Mouse (Mus musculus) gastrocnemius, postnatal 10 days (tissue): ENCODE measurements around the gene Trabd2b. TPM values are rescaled to one million over a fixed set of nuclear protein-coding genes. Genes with fewer than 3 reads are reported as not detected.

ENCODE experiments used
- DNase-seq: peaks from one replicate; pipeline ENCODE4 v3.0.0; 2021; ENCODE audit warnings: mixed read lengths
- long read RNA-seq, 2 experiments: library from polyadenylated mRNA; stranded (forward); transcript quantifications; one replicate each; pipeline ENCODE4 v2.0.0; 2021
- total RNA-seq, 2 experiments: library from RNA; stranded (reverse); gene quantifications; 2 replicates each; pipeline ENCODE4 v1.2.3; 2021

Gene Trabd2b
- total RNA-seq: 1 to 10 TPM; 2.7 to 2.8 TPM
- long read RNA-seq, experiment 1, full-length matches to known transcripts: 3 of 3 reads
- long read RNA-seq, experiment 1, partial matches to known transcripts: 0 of 3 reads
- long read RNA-seq, experiment 1, other reads (novel, unspliced or antisense): 0 of 3 reads
- long read RNA-seq, experiment 2, full-length matches to known transcripts: 1 of 2 reads
- long read RNA-seq, experiment 2, partial matches to known transcripts: 0 of 2 reads
- long read RNA-seq, experiment 2, other reads (novel, unspliced or antisense): 1 of 2 reads

- DNase-seq: peak; percentile 24
Observed at GRCm38 (mm10) chr4:114406355-114407101, at the start of gene Trabd2b. Gene Trabd2b (plus strand): TSS chr4:114406724.

- DNase-seq: no peak
Observed at GRCm38 (mm10) chr4:114357420-114357819, 49.1 kb upstream of the Trabd2b start.

DNA sequence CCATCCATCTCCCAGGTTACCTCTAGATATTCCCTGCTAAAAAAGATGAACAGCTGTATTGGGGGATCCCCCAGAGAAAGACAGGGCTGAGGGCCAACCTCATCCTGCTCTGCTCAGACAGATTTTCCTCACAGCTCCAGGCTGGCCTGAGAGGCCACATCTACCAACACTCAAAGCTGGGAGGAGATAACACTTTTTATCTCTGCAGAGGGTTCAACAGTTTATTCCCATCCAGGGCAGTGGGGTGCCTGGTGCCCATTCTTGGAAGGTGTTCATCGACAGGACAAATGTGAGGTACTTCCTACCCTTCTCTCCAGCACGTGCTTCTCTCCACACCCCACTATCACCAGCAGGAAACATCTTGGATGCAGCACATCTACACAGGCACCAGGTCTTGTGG is 47.6 kb upstream of the Trabd2b start:
- no peak for DNase-seq

DNA sequence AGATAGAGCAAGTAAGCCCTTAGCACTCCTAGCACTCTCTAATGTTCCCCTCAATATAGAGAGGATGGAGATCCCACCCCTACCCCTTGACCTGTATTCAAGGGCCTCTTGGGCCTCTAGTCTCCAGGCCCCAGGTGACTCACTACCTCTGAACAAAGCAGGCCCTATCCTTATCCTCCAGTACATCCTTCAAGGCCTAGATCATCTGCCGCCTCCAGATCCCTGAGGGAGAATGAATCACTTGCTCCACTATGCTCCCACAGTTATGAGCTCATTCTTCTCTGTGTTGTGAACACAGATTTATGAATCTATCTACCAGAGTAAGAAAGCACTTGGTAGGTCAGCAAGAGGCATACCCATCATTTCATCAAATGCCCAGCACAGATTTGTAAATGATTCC is 46.7 kb upstream of the Trabd2b start:
- no peak for DNase-seq

GRCm38 (mm10) chr4:114361336-114361735 is 45.2 kb upstream of the Trabd2b start:
- DNase-seq: no peak

DNA sequence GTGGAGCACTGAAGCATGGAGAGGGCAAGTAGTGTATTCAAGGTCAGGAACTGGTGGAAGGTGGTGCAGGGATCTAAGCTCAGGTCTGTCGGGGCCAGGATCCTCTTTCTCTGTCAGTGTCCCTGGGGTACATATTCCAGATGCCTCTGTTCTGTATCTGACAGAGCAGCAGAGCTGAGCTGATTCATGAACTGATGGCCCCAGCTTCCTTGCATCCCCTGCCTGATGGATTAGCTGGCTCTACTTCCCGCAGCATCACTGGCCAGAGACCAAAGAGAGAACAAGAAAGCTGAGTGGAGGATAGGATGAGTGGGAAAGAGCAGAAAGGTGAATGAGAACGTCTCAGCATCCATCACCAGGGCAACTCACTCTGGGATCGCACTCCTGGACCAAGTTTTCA is 41.5 kb upstream of the Trabd2b start:
- no peak for DNase-seq

GRCm38 (mm10) chr4:114365595-114365994 is 40.9 kb upstream of the Trabd2b start:
- DNase-seq: no peak

DNA sequence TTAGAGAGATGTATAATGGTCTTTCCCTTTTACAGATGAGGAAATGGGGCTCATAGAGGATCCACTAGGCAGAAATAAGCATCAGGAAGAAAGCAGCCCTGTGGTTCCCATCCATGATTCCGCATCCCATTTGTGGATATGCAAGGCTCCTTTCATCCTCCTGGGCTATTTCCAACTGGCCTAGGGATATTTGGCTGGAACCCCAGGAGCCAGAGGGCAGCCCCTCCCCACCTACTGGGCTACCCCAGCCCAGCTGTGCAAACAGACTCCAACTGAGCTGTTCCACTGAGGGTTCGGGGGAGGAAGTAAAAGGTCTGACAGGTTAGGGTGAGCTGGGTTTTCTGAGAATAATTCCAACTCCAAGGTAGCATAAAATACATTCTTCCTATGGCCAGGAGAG is 39.5 kb upstream of the Trabd2b start:
- DNase-seq: no peak

GRCm38 (mm10) chr4:114367840-114368239 is 38.7 kb upstream of the Trabd2b start:
- no peak for DNase-seq

DNA sequence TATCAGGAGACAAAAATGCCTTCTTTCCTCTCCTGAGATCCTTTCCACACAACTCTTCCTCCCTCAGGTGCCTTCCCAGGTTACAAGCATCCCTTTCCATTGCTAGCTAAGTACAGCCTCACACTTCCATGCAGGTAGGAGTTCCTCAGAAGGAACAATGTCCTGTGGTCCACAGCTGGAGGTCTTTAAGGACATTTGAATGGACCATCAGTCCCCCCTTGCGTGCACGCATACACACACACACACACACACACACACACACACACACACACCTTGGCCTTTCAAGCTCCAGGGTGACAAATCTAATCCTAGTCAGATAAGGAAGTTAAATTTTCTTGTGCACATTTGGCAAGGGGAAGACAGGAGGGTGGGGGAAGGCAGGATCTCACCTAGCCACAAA is 36.9 kb upstream of the Trabd2b start:
- DNase-seq: no peak

DNA sequence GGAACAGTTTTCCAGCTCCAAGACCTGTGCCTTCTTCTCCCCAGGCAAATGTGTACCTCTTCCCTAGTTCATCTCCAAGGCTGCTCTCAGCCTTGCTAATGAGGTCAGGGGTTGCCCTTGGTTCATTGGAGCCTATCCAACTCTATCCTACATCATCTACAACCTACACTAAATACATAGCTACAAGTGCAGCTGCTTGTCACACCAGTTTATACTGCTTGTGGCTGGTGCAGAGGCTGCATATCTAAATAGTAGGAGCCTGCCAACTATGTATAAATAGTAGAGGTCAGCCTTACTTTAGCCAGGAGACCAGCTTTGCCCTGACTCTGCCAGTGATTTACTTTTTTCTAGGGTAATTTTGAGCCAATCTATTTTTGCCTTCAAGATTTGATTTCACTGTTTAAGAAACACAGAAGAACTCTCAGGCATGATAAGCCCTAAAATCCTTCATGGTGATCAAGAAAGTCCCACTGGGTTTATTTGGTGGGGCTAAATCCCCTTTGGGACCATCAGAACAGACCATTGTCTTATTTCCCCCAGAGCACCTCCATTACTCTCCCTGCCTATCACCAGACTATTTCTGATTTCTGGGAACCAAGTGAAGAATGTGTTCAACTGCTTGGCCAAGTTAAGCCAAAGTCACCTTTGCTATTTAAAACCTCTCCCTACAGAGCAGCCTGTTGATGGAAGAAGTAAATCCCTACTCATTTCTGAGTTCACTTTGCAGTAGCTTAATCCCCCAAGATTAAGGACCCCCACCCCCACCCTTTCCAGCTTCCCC is 35.4 kb upstream of the Trabd2b start:
- no peak for DNase-seq

DNA sequence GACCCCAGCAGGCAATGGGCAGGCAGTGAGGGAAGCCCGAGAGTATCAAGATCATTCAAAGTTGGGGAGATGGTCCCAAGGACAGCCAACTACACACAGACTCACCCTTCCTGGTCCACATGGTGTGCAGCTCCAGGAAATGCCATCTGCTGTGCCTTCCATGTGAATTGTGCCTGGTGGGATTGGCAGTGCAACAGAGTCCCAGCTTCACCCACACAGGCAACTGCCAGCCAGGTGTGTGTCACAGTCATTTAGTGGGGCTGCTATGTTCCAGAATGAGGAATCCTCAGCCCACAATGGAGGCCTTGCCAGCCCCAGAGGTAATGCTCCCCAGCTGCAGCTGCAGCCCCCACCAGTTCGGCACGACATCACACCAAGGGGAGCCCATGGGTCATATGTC is 33.8 kb upstream of the Trabd2b start:
- DNase-seq: no peak

DNA sequence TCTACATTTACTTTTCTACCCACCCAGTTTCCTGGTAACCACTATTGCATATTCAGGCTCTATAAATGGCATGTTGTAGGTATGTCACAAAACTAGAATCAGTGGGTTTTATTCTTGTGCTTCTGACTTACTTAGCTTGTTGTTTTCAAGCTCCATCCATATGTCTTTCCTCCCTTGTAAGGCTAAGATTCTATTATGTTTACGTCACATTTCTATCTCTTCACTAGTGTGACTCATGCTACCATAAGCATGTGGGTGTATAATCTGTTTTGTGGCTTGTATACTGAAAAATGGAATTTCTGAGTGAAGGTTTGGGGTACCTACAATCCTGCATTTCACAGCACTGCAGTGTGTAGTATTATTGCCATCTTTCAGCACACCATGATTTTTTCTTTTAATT is 32.2 kb upstream of the Trabd2b start:
- no peak for DNase-seq

DNA sequence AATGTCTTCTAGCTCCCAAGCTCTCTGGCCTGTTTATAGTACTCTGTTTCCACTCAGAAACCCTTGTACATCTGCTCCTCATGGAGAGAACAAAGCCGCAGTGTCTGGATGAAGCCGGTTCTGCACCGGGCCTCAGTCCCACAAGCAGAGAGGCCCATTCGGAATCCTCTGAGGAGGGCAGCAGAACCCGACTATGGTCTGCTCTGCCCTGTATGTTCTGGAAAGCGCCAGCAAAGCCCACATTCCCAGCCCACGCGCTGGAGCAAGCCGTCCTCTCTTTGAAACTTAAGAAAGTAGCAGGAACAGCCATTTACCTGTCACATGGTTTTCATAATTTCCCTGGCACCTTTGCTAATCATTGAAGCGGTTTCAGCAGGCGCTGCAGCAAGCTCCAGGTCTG is 29.0 kb upstream of the Trabd2b start:
- DNase-seq: no peak

- DNase-seq: no peak
Observed at GRCm38 (mm10) chr4:114378512-114378911, 28.0 kb upstream of the Trabd2b start.

GRCm38 (mm10) chr4:114379416-114379956 is 27.0 kb upstream of the Trabd2b start:
- DNase-seq: no peak

DNA sequence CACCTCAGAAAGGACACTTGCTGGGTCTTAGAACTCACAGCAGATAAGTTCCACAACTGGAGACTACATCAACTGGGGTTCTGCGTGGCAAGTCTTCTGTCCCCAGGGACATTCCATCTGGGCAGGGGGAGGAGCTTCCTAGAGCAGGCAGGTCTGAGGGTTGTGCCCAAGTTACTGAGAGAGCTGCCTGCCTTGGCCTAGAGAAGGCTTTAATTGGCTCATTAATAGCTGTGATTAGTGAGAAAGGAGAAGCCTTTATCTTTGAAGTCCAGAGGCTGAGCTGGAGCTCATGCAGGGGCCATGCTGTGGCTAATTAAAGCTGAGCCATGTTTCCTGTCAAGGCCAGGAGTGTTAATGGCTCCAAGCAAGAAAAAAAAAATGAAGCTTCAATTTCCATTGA is 23.9 kb upstream of the Trabd2b start:
- no peak for DNase-seq

DNA sequence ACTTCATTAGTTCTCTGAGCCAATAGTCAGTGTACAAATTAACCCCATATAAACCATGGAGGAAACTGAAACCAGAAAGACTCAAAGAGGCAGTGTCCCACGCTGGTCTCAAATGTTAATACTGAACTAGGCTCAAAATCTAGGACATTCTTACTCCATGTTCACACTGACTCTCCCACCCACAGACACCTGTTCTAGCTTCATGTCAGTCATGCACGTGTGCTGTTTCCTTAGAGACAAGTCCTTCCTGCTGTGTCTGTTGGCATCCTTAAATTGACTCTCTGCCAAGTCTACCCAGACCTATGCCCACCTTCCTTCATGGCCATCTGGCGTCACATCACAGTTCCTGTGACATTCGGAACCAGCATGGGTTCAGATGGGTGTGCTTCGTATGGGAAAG is 21.3 kb upstream of the Trabd2b start:
- no peak for DNase-seq

GRCm38 (mm10) chr4:114386395-114386811 is 20.1 kb upstream of the Trabd2b start:
- DNase-seq: peak; percentile 42

- DNase-seq: no peak
Observed at GRCm38 (mm10) chr4:114387527-114388135, 18.9 kb upstream of the Trabd2b start.

DNA sequence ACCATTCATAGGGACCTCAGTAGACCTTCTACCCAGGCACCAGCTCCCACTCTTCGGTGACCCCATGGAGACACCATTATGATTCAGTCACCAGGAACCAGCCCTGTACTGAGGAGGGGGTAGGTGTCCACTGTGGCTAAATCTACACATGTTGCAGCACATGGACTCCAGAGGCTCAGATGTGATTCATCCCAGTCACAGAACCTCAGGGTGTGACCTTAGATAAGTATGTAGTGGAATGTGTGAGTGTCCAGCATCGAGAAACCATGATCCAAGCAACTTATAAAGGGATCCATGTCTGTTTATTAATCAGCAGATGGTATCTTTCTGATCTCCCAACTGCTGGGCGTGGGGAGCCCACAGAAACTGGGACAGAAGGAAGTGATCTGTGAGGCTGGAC is 18.2 kb upstream of the Trabd2b start:
- no peak for DNase-seq

GRCm38 (mm10) chr4:114389653-114390052 is 16.9 kb upstream of the Trabd2b start:
- no peak for DNase-seq
